In genomic region chr11:61584830-61585229, GRCm38 (mm10) we compare ENCODE assay signal across 20 mouse cellular contexts. TPM values are rescaled to one million over a fixed set of nuclear protein-coding genes. Genes with fewer than 3 reads are reported as not detected.
DNase-seq lines count a peak whose midpoint lies in the region; ATAC-seq and TF ChIP-seq lines count a peak whose summit lies in the region.
"Had no signal": no experiment of that assay in that cellular context is flagged by ENCODE, and none has a peak within 500 bp of the region (broad histone marks: within the 10 kb centered on the region; RNA-seq: fewer than 3 reads in every experiment).

No protein-coding gene starts in this region.

- TF ChIP-seq EP300 in liver, postnatal 0 days (IDR thresholded peaks at IDR 0.05; ENCODE audit: low read depth) = no peak

- peaks cover 2% of the 10 kb centered on the region; the same call in 1 of the 2 replicates for H3K9me3 ChIP-seq in embryonic facial prominence, embryonic 14.5 days (ENCODE audit: control insufficient read depth, low read length)
- H3K9me3 ChIP-seq in embryonic facial prominence, embryonic 10.5 days = no peaks in the 10 kb centered on the region
- H3K9me3 ChIP-seq in liver, postnatal 0 days (ENCODE audit: low read length) = no peaks in the 10 kb centered on the region
- H3K9me3 ChIP-seq: forebrain, embryonic 15.5 days; heart, embryonic 10.5 days; hindbrain, embryonic 12.5 days had no signal

- H3K9ac ChIP-seq in embryonic facial prominence, embryonic 14.5 days (ENCODE audit: low read depth, low read length) = no peak overlapping the region
- no peak overlapping the region for H3K9ac ChIP-seq in liver, postnatal 0 days (replicated peaks)
- H3K9ac ChIP-seq: forebrain, embryonic 15.5 days; hindbrain, embryonic 12.5 days had no signal

- no peak for ATAC-seq in embryonic facial prominence, embryonic 14.5 days (ENCODE audit: low read depth)
- ATAC-seq in liver, postnatal 0 days = no peak
- ATAC-seq: forebrain, embryonic 15.5 days; hindbrain, embryonic 16.5 days; inflammation-experienced regulatory T-cells, adult 6 months; intestine, postnatal 0 days had no signal

- WGBS in embryonic facial prominence, embryonic 14.5 days = 63% methylated on average over 4 of the region's 4 CpGs
- WGBS in embryonic facial prominence, embryonic 10.5 days = 81% methylated on average over 4 of the region's 4 CpGs
- WGBS in liver, postnatal 0 days (ENCODE audit: insufficient replicate concordance) = 73% methylated on average over 4 of the region's 4 CpGs

- H3K27me3 ChIP-seq in embryonic facial prominence, embryonic 14.5 days (replicated peaks; ENCODE audit: control insufficient read depth, insufficient read depth, low read length) = no peaks in the 10 kb centered on the region
- H3K27me3 ChIP-seq in embryonic facial prominence, embryonic 10.5 days (replicated peaks; ENCODE audit: low read depth, poor library complexity, severe bottlenecking) = no peaks in the 10 kb centered on the region
- 0 out of 2 replicates have a peak, but pooled peaks cover 6% of the 10 kb centered on the region for H3K27me3 ChIP-seq in liver, postnatal 0 days (ENCODE audit: insufficient read depth, low read length)
- H3K27me3 ChIP-seq: forebrain, embryonic 15.5 days; hindbrain, embryonic 12.5 days had no signal

- H3K36me3 ChIP-seq in embryonic facial prominence, embryonic 14.5 days (ENCODE audit: control insufficient read depth, insufficient read depth, low read length) = no peaks in the 10 kb centered on the region
- H3K36me3 ChIP-seq in embryonic facial prominence, embryonic 10.5 days (replicated peaks) = no peaks in the 10 kb centered on the region
- no peaks in the 10 kb centered on the region for H3K36me3 ChIP-seq in liver, postnatal 0 days (replicated peaks; ENCODE audit: insufficient read depth, low read length)
- H3K36me3 ChIP-seq: forebrain, embryonic 15.5 days; heart, embryonic 10.5 days; hindbrain, embryonic 12.5 days had no signal

- TF ChIP-seq CTCF in liver, postnatal 0 days (IDR thresholded peaks at IDR 0.05; ENCODE audit: low read depth) = no peak

- peak; percentile 13 for DNase-seq in embryonic facial prominence, embryonic 14.5 days (ENCODE audit: low spot score)
- no peak for DNase-seq in embryonic facial prominence, embryonic 10.5 days (ENCODE audit: low spot score)
- DNase-seq in heart, adult 11 months = peak; percentile 92
- no peak for DNase-seq in heart, adult 9 months (ENCODE audit: low spot score in 2 of 2)
- peak; percentile 90 for DNase-seq in ZHBTc4 (ENCODE audit: low read depth, low spot score)
- DNase-seq in layer of hippocampus, postnatal 10 days (ENCODE audit: low spot score in 2 of 2) = no peak
- DNase-seq in liver, postnatal 0 days = no peak
- DNase-seq: adrenal gland, postnatal 25 days; cerebellum, adult 18-20 months; cerebellum, adult 9-11 months; cerebellum, postnatal 36 days; heart, postnatal 10 days; heart, postnatal 4 days had no signal

- H3K4me3 ChIP-seq in embryonic facial prominence, embryonic 14.5 days (ENCODE audit: low read depth, low read length) = no peak overlapping the region
- no peak overlapping the region for H3K4me3 ChIP-seq in embryonic facial prominence, embryonic 10.5 days
- no peak overlapping the region for H3K4me3 ChIP-seq in liver, postnatal 0 days (ENCODE audit: low read depth, low read length)
- H3K4me3 ChIP-seq: forebrain, embryonic 15.5 days; heart, embryonic 10.5 days; hindbrain, embryonic 12.5 days had no signal

- H3K27ac ChIP-seq in embryonic facial prominence, embryonic 14.5 days (replicated peaks; ENCODE audit: low read depth, low read length) = no peak overlapping the region
- H3K27ac ChIP-seq in embryonic facial prominence, embryonic 10.5 days (replicated peaks) = no peak overlapping the region
- H3K27ac ChIP-seq in liver, postnatal 0 days (ENCODE audit: low read depth) = no peak overlapping the region
- H3K27ac ChIP-seq: forebrain, embryonic 15.5 days; heart, embryonic 10.5 days; hindbrain, embryonic 12.5 days had no signal

- H3K4me1 ChIP-seq in embryonic facial prominence, embryonic 14.5 days (ENCODE audit: control insufficient read depth, insufficient read depth, low read length) = no peaks in the 10 kb centered on the region
- H3K4me1 ChIP-seq in embryonic facial prominence, embryonic 10.5 days = no peaks in the 10 kb centered on the region
- peaks cover 3% of the 10 kb centered on the region; the same call in 1 of the 2 replicates for H3K4me1 ChIP-seq in liver, postnatal 0 days (ENCODE audit: insufficient read depth)
- H3K4me1 ChIP-seq: forebrain, embryonic 15.5 days; hindbrain, embryonic 12.5 days had no signal

- no peak overlapping the region for H3K4me2 ChIP-seq in embryonic facial prominence, embryonic 14.5 days (ENCODE audit: low read depth, low read length)
- H3K4me2 ChIP-seq in liver, postnatal 0 days (ENCODE audit: low read depth, low read length) = no peak overlapping the region
- H3K4me2 ChIP-seq: forebrain, embryonic 15.5 days; hindbrain, embryonic 12.5 days had no signal

RNA-seq across cellular contexts. Expression of gene Epn2, which starts 5.3 kb away (rescaled TPM):
- 28.0 TPM in 2 replicates for polyA plus RNA-seq in embryonic facial prominence, embryonic 14.5 days (2014; fragmentation: Nextera tagmentation; extraction: Ambion mirVana)
- 24.7 and 25.4 TPM in 2 replicates for polyA plus RNA-seq in embryonic facial prominence, embryonic 10.5 days (2016; fragmentation: Nextera tagmentation; extraction: Ambion mirVana)
- total RNA-seq in layer of hippocampus, postnatal 10 days (2021) = 100 to 1,000 TPM; 129 to 132 TPM
- 3.1 and 3.7 TPM in 2 replicates for polyA plus RNA-seq in liver, postnatal 0 days (2015; fragmentation: Nextera tagmentation; extraction: Ambion mirVana)
- total RNA-seq: granulocyte monocyte progenitor cell, adult 5-6 weeks had no signal

Comparison
In these comparisons a context has a peak if more than half of its experiments do, and no peak if none do; other contexts are left out.
1. DNase-seq: peak in embryonic facial prominence, embryonic 14.5 days (single experiment), heart, adult 11 months (single experiment) and ZHBTc4 (single experiment); none in embryonic facial prominence, embryonic 10.5 days (single experiment), heart, adult 9 months (0 of 2), layer of hippocampus, postnatal 10 days (0 of 2) and liver, postnatal 0 days (single experiment).